Mouse (Mus musculus): Measurements from ENCODE around the gene Gmpr. TPM values are rescaled to one million over a fixed set of nuclear protein-coding genes. Genes with fewer than 3 reads are reported as not detected.
"Not testable (repeated sequence)": the region's sequence is repeated elsewhere in the genome, so short reads cannot be mapped to it uniquely, and the experiment has no call there.

Gmpr gene
- 142 and 201 TPM in 2 replicates for total RNA-seq (2021)
- long read RNA-seq, experiment 1, transcript Gmpr-201 (9 exons, 1,580 nt): major isoform, 261 of 471 reads
- long read RNA-seq, experiment 1, partial matches to known transcripts: 156 of 471 reads
- long read RNA-seq, experiment 1, other reads (novel, unspliced or antisense): 54 of 471 reads
- long read RNA-seq, experiment 2, transcript Gmpr-201 (9 exons, 1,580 nt): major isoform, 274 of 562 reads
- long read RNA-seq, experiment 2, partial matches to known transcripts: 245 of 562 reads
- long read RNA-seq, experiment 2, other reads (novel, unspliced or antisense): 43 of 562 reads

GRCm38 (mm10) chr13:45507274-45508229 lies at the start of gene Gmpr:
Gene Gmpr (plus strand): TSS chr13:45507444.
- peak; percentile 91 for DNase-seq

DNA sequence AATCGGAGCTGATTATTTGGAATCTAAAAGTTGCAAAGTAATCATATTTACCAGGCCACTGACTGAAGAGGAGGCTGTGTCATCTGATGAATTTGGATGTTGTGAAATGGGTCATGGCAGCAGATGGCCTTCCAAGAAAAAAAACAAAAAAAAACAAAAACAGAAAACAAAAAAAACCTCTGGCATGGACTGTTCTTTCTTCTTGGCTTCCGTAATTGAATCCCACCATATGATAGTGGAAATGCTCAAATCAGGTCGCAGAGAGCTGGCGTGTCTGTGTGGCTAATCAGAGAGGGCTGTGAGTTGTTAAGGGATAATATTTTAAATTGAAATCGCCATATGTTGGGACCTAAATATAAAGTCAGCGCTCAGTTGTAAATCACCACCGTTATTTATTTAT lies 49.8 kb upstream of the Gmpr start:
- no peak for DNase-seq

GRCm38 (mm10) chr13:45460177-45460576 lies 47.1 kb upstream of the Gmpr start:
- no peak for DNase-seq

GRCm38 (mm10) chr13:45461370-45461958 lies 45.8 kb upstream of the Gmpr start:
- no peak for DNase-seq

- peak; percentile 54 for DNase-seq
Measured at GRCm38 (mm10) chr13:45465616-45466015, 41.6 kb upstream of the Gmpr start.

DNA sequence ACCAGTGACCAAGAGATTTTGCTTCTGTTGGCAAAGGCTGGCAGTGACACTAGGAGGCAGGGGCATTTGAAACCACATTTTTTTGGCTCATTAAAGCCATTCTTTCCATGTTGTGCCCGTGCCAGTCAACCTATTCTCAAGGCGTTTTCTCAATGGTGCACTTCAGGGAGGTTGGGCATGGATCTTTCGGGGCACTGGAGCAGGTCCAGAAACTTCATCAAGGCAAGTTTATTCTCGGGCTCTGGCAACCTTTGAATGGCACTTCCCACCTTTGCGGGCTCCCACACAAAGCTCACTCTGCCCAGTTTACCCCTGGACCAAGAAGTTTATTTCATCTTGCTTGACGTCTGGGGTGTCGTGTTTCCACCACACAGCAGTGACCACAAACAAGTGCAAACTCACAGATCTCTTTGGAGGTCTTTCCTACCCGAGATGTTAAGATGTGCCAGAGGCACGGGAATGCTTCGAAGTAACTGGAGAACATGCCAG lies 41.2 kb upstream of the Gmpr start:
- no peak for DNase-seq

- DNase-seq: no peak
Measured at GRCm38 (mm10) chr13:45468751-45469150, 38.5 kb upstream of the Gmpr start.

DNA sequence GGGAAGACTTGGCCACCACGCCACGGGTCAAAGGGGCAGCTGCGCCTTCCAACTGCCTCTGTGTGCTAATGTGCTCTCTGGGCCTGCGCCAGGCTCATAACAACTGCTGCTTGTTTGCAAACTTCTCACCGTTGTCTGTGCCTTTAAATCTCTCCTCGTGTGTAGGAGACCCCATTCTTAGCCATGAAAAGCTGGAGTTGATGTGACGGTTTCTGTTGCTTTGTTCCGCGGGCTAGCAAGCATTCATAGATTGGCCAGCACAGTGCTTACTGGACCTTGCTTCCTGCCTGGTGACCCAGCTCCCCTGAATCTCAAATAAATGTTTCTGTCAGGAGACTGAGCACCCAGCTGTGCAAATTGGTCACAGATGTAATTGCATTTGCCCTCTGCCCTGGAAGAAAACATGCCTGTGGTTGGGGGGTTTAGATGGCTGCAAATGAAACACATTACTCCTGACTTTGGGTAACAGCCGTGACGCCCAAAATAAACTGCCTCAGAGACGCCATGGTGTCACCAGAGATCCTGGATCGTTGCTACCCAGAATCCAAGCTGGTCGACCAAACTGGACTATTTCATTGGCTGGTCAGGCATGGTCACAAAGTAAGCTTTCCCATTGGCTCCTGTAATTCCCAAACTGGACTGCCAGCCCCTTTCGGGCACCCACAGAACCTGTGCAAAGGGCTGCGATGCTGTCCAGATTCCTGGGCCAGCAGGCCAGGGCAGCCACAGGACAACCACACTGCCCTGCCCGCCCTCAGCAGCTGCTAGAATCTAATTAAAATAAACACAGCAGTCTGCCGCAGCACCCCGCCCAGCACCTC lies 37.6 kb upstream of the Gmpr start:
- DNase-seq: peak; percentile 27

- no peak for DNase-seq
Measured at GRCm38 (mm10) chr13:45473311-45473710, 33.9 kb upstream of the Gmpr start.

GRCm38 (mm10) chr13:45475297-45475696 lies 31.9 kb upstream of the Gmpr start:
- no peak for DNase-seq

DNA sequence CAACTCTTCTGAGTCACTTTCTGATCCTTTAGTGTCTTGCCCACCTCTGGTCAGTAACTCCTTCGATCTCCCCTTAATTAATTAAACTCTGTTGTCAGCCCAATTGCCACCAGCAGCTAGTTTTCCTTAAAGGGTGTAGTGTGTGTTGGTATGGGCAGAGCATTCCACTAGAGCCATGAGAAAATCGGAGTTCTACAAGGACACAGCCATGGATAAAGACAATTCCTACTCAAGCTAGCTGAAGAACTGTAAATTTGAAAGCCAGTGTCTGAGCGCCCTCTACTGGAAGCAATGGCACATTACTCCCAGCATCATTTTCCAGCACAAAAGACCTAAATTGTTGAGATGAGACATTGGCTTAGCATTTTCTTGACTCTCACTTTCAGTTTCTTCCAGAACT lies 30.1 kb upstream of the Gmpr start:
- peak; percentile 81 for DNase-seq

DNA sequence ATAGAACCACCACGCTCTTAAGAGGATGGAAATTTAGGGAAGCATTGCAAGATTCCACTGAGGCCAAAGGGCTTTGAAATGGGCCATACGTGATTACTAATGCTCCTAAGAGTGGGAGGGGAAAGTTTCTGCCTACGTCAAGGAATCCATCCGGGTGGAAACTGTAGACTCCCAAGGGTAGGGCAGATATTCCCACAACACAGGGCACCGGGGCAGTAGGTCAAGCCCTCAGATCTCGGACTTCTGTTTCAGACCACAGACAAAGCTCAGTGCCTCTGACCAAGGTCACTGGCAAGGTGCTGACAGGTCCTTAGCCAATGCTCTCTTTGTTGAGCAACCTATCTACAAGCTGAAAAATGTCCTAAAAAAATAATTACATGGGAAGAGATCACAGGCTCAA lies 27.3 kb upstream of the Gmpr start:
- DNase-seq: peak; percentile 24

DNA sequence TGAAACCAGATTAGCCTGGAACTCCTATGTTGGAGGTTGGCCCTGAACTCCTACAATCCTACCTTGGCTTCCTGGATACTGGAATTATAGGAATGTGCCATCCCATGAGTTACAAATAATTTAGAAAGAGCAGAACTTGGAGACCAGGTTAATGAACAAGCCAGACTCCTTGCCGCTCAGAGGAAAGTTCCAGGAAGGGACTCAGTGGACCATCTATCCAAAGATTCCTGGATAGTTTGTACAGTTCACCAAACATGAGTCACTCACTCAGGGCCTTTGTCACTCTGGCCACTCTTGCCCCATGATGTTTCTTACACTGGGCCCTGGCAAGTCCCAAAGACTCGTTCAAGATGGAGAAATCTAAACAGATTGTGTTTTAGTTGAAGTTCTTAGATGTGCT lies 24.0 kb upstream of the Gmpr start:
- DNase-seq: no peak

- DNase-seq: not testable (repeated sequence)
Measured at GRCm38 (mm10) chr13:45483949-45484348, 23.3 kb upstream of the Gmpr start.

- DNase-seq: peak; percentile 57
Measured at GRCm38 (mm10) chr13:45485602-45486001, 21.6 kb upstream of the Gmpr start.

- peak; percentile 92 for DNase-seq
Measured at GRCm38 (mm10) chr13:45486598-45486997, 20.6 kb upstream of the Gmpr start.

DNA sequence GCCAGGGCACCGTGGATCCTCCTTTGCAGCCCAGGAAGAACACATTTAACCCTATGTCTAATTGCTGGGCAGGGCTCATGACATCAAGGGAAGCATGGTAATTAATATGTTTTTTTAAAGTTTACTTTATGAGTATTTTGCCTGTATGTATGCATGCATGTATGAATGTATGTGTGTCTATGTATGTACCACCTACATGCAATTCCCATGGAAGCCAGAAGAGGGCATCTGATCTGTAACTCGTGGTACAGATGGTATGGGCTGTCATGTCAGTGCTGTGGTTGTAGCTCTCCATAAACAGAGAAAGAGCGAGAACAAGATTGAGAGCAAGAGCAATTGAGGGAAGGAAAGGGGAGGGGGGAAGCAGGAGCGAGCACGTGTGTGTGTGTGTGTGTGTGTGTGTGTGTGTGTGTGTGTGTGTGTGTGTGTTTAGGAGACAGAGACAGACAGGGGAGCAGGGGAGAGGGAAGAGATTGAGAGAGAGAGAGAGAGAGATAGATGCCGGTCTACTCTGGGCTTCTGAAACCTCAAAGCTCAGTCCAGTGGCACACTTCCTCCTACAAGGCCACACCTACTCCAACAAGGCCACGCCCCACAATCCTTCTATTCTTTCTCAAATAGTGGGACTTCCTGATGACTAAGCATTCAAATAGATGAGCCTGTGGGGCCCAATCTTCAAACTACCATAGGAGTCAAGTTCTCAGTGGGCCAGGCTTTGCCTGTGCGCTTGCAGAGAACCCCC lies 15.1 kb upstream of the Gmpr start:
- no peak for DNase-seq

DNA sequence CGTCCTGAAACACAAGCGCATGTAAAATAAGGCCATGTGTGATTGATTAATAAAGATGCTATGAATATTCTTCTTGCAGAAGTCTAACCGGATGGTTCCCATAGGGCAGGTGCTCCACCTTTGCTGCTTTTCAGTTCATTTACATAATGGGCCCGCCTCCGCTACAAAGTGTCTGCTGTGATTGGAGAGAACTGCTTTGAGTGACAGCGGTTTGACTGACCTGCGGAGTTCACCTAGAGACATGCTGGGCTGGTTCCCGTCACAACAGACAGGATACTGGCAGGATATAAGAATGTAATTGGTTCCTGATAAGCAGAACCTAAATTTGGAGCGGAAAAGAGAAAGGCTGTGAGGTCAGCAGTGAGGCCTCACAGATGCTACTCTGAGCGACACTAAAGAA lies 13.4 kb upstream of the Gmpr start:
- no peak for DNase-seq

GRCm38 (mm10) chr13:45498623-45499022 lies 8.6 kb upstream of the Gmpr start:
- no peak for DNase-seq

DNA sequence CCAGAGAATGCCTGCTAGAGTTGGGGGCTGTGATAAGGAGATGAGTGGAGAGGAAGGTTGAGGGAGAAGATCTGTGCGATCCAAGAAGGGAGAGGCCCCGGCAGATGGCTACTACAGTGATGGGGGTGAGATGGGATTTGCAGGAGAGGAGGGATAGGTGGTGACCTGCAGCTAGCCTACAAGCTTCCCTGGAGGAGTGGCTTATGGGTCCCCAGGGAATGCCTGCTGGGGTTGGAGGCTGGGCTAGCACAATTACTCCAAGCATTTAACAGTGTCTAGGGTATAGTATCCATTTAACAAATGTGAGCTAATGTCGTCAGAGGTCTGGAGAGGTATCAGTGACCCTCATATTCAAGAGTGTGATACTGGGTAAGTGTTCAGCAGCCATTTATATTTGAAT lies 7.9 kb upstream of the Gmpr start:
- DNase-seq: no peak

DNA sequence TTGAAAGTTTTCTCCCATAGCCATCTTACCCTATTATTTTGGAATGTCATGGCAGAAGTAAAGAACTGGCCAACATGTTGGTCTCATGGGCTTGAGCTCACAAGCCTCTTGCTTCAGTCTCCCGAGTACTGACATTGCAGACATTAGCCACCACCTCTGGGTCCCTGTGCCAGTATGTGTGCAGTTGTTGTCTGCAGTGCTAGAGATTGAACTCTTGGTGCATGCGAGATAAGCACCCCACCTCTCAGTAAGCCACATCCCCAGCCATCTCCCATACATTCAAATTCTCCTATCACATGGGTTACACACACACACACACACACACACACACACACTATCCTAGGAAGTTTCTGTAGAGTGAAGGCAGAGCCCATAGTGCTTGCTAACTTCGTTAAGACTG lies 7.3 kb upstream of the Gmpr start:
- DNase-seq: no peak
